Mouse (Mus musculus) limb, embryonic 15.5 days (tissue): ENCODE measurements around the gene Ppp1r37. TPM values are rescaled to one million over a fixed set of nuclear protein-coding genes. Genes with fewer than 3 reads are reported as not detected.
"Not testable (repeated sequence)": the region's sequence is repeated elsewhere in the genome, so short reads cannot be mapped to it uniquely, and the experiment has no call there.

Experiments
- ATAC-seq: fragments of 200-750 bp; cut with Nextera tagmentation; 2 replicates; pipeline ENCODE4 v1.8.0; 2017; ENCODE audit warnings: low read depth, moderate TSS enrichment; ENCODE audit not compliant: insufficient number of reproducible peaks, low FRiP score, low TSS enrichment
- H3K27ac ChIP-seq: fragments of 300-500 bp; sonication (generic); 2 replicates; pipeline ENCODE4 v1.5.1; 2015; ENCODE audit warnings: moderate library complexity, mild to moderate bottlenecking, inconsistent platforms
- H3K27me3 ChIP-seq: fragments of 300-500 bp; sonication (generic); 2 replicates; pipeline ENCODE4 v1.6.1; 2015; ENCODE audit warnings: inconsistent platforms
- H3K36me3 ChIP-seq: fragments of 300-500 bp; sonication (generic); 2 replicates; pipeline ENCODE4 v1.6.1; 2015; ENCODE audit warnings: inconsistent platforms
- H3K4me1 ChIP-seq: fragments of 300-500 bp; sonication (generic); 2 replicates; pipeline ENCODE4 v1.6.1; 2015; ENCODE audit warnings: inconsistent platforms
- H3K4me2 ChIP-seq: fragments of 300-500 bp; sonication (generic); 2 replicates; pipeline ENCODE4 v1.6.1; 2015; ENCODE audit warnings: mild to moderate bottlenecking, inconsistent platforms
- H3K4me3 ChIP-seq: fragments of 300-500 bp; sonication (generic); 2 replicates; pipeline ENCODE4 v1.5.1; 2015; ENCODE audit warnings: mild to moderate bottlenecking, inconsistent platforms
- H3K9ac ChIP-seq: fragments of 300-500 bp; sonication (generic); 2 replicates; pipeline ENCODE4 v1.6.1; 2015; ENCODE audit warnings: inconsistent platforms
- H3K9me3 ChIP-seq: fragments of 300-500 bp; sonication (generic); 2 replicates; pipeline ENCODE4 v1.6.1; 2016; ENCODE audit warnings: inconsistent platforms
- WGBS: fragments of 180-500 bp; shearing (Covaris S2); methylation state at CpG from one replicate; pipeline ENCODE4 v1.1.7; 2015; 5-methylcytosine and 5-hydroxymethylcytosine counted together
- polyA plus RNA-seq: library from polyadenylated mRNA; unstranded; fragments of >200 nt; fragmentation: Nextera tagmentation; extraction: Ambion mirVana; gene quantifications from 2 replicates; pipeline ENCODE4 v1.2.1, GENCODE M21; 2015

Ppp1r37 gene
- polyA plus RNA-seq, result 25.1 and 26.3 TPM in 2 replicates

DNA sequence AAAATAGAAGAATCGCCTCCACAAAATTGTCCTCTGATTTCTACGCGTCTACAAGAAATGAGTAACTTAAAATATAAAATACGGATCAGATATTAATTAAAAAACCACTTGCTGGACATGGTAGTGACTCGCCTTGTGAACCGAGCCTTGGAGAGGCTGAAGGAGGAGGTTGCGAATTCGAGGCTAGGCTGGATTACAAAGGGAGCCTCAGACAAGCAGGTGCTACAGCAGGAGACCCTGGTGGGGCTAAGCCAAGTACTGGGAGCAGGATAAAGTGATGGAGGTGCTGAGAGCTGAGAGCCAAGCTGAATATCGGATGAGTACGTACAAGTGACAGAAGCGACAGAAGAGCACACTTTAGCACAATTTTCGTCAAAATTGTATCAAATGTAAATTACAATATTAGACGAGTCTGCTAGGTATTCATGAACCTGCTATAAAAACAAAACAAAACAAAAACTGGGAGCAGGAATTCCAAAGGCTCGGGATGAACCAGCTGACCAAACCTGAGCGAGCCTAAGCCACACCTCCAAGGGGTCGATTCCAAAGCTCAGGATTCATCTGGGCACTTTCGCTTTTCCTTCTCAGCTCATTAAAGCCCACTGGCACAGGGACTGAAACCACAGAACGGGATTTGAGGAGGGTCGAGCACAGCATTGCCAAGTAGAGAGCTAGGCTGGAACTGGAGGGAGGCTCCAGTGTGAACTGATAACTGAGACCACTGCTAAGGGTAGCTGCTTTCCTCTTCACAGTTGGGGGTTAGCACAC lies at the start of gene Ppp1r37:
Ppp1r37 (minus strand) TSS at position 434 of the 768 bp plus-strand sequence.
- Histone ChIP-seq H3K27me3 (no peaks in the 10 kb centered on the region), H3K9ac (peak within 1 kb of the TSS; percentile 99), H3K4me3 (peak within 1 kb of the TSS; percentile 100), H3K9me3 (peaks cover 3% of the 10 kb centered on the region; the same call in 1 of the 2 replicates), H3K27ac (peak within 1 kb of the TSS; percentile 94), H3K4me2 (peak within 1 kb of the TSS; percentile 93), H3K4me1 (peaks cover 42% of the 10 kb centered on the region), H3K36me3 (peaks cover 38% of the 10 kb centered on the region)
- WGBS, result 2% methylated on average over 19 of the region's 19 CpGs
- ATAC-seq, result no peak

GRCm38 (mm10) chr7:19610969-19611368 lies 48.1 kb upstream of the Ppp1r37 start:
- 80% methylated on average over 5 of the region's 5 CpGs for WGBS
- ATAC-seq, result no peak
- H3K4me3 ChIP-seq, result no peak overlapping the region

DNA sequence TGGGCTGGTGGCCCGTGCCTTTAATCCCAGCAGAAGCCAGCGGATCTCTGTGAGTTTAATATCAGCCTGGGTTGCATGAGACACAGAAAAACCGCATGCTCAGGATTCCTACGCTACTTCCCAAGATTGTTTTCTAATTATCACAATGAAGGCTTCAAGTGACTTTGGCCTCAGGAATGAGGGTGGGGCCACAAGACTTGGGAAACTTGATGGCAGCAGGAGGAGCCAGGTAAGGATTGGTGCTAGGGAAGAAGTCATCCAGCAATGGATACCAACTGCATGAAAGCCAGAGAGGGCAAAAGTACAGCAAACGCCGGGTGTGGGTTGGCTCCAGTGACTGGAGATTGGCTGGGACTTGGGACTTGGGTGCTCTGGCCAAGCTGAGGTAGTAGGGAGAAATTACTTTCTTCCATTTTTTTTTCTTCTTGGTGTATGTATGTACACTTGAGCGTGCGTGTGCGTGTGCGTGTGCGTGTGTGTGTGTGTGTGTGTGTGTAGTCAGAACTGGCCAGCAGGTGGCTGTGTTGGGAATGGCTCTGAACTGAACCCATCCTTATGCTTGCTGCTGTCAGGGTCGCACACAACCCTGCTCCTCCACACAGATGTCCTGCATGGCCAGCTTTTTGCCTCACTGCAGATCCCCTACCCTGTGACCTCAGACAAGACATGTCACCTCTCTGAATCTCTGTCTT lies 46.9 kb upstream of the Ppp1r37 start:
- no peak for ATAC-seq
- Histone ChIP-seq H3K27me3 (no peaks in the 10 kb centered on the region), H3K9me3 (no peaks in the 10 kb centered on the region), H3K4me2 (no peak overlapping the region), H3K36me3 (peaks cover 25% of the 10 kb centered on the region), H3K9ac (no peak overlapping the region), H3K4me3 (no peak overlapping the region), H3K4me1 (no peaks in the 10 kb centered on the region), H3K27ac (no peak overlapping the region)
- 89% methylated on average over 12 of the region's 12 CpGs for WGBS

More at GRCm38 (mm10) chr7:19610969-19611368, 48.1 kb upstream of the Ppp1r37 start:
- Histone ChIP-seq H3K36me3 (peaks cover 33% of the 10 kb centered on the region), H3K4me2 (no peak overlapping the region), H3K9me3 (no peaks in the 10 kb centered on the region), H3K4me1 (no peaks in the 10 kb centered on the region), H3K9ac (no peak overlapping the region), H3K27me3 (no peaks in the 10 kb centered on the region), H3K27ac (no peak overlapping the region)

GRCm38 (mm10) chr7:19607291-19607690 lies 44.4 kb upstream of the Ppp1r37 start:
- no peak overlapping the region for H3K27ac ChIP-seq
- peaks cover 21% of the 10 kb centered on the region for H3K36me3 ChIP-seq
- no peaks in the 10 kb centered on the region for H3K9me3 ChIP-seq
- WGBS, result 79% methylated on average over 5 of the region's 5 CpGs
- no peak for ATAC-seq
- H3K4me2 ChIP-seq, result no peak overlapping the region
- H3K9ac ChIP-seq, result no peak overlapping the region
- H3K4me1 ChIP-seq, result peaks cover 15% of the 10 kb centered on the region
- no peak overlapping the region for H3K4me3 ChIP-seq
- H3K27me3 ChIP-seq, result no peaks in the 10 kb centered on the region

DNA sequence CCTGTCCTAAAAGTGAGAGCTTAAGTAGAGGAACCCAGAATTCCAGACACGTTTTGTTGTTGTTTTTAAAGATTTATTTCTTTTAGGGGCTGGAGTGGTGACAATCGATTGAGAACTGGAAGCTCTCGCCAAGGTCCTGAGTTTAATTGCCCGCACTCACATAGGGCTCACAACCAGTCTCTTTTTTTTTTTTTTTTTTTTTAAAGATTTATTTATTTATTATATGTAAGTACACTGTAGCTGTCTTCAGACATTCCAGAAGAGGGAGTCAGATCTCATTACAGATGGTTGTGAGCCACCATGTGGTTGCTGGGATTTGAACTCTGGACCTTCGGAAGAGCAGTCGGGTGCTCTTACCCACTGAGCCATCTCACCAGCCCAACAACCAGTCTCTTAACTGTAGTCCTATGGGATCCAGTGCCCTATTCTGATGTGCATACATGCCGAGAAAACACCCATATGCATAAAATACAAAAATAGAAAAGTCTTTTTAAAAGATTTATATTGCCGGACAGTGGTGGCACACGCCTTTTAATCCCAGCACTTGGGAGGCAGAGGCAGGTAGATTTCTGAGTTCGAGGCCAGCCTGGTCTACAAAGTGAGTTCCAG lies 41.8 kb upstream of the Ppp1r37 start:
- H3K27me3 ChIP-seq, H3K9ac ChIP-seq, ATAC-seq, H3K9me3 ChIP-seq: not testable (repeated sequence)
- H3K4me3 ChIP-seq, result peak overlapping the region; percentile 100
- peaks cover 30% of the 10 kb centered on the region for H3K36me3 ChIP-seq
- H3K27ac ChIP-seq, result peak overlapping the region; percentile 81; the same call in 1 of the 2 replicates
- 61% methylated on average over 10 of the region's 10 CpGs for WGBS
- peaks cover 25% of the 10 kb centered on the region for H3K4me1 ChIP-seq
- H3K4me2 ChIP-seq, result peak overlapping the region; percentile 78

- Histone ChIP-seq H3K4me1 (peaks cover 25% of the 10 kb centered on the region), H3K4me3 (peak within 1 kb of the TSS; percentile 100), H3K9ac (peak within 1 kb of the TSS; percentile 99), H3K36me3 (peaks cover 37% of the 10 kb centered on the region), H3K4me2 (peak within 1 kb of the TSS; percentile 78), H3K9me3 (no peaks in the 10 kb centered on the region), H3K27me3 (no peaks in the 10 kb centered on the region), H3K27ac (peak within 1 kb of the TSS; percentile 81)
- under 1% methylated on average over 57 of the region's 57 CpGs for WGBS
- ATAC-seq, result peak; percentile 88
These were observed 41.2 kb upstream of the Ppp1r37 start, which contains the start of gene Clasrp for GRCm38 (mm10) chr7:19603849-19604605. Clasrp (minus strand) TSS chr7:19604486.

DNA sequence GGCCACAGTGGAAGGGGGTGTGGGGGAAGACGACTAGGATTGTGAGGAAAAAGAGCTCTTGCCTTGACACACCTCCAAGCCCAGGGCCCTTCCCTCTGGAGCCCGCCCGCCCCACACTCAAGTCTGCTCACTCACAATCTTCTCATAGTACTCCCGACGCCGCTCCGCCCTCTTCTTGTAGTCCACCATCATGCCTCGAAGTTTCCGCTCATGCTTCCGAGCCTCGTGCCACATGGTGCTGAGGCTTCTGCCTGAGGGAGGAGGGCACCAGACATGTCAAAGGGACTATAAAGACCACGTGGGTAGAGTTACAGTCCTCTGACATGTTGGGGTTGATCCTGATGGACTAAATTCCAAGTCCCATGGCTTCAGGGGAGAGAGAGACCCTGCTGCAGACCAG lies 40.2 kb upstream of the Ppp1r37 start:
- ATAC-seq, result no peak
- Histone ChIP-seq H3K4me3 (peak overlapping the region; percentile 100), H3K36me3 (peaks cover 46% of the 10 kb centered on the region), H3K4me2 (peak overlapping the region; percentile 78), H3K27me3 (no peaks in the 10 kb centered on the region), H3K9me3 (no peaks in the 10 kb centered on the region), H3K27ac (no peak overlapping the region), H3K4me1 (peaks cover 25% of the 10 kb centered on the region), H3K9ac (peak overlapping the region; percentile 99)
- 74% methylated on average over 12 of the region's 12 CpGs for WGBS

DNA sequence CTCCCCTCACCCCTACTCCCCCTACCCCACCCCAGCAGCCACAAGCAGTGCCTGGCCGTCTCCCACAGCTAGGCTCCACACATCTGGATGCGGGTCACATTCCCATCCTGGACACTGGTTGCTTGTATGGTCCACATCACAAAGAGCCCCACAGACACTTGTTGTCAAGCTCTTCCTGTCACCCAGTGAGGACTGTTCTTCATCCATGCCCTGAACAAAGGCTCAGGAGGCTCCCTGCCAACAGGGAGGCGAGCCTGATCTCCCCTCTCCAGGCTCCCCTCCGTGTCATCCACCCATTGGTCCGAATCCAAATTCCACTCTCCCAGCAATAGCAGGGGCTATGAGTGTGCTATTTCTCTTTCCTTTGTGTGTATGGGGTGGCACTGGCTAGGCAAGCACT lies 37.7 kb upstream of the Ppp1r37 start:
- WGBS, result 63% methylated on average over 5 of the region's 5 CpGs
- H3K9me3 ChIP-seq, result no peaks in the 10 kb centered on the region
- no peak overlapping the region for H3K4me2 ChIP-seq
- H3K4me1 ChIP-seq, result peaks cover 25% of the 10 kb centered on the region
- H3K27me3 ChIP-seq, result no peaks in the 10 kb centered on the region
- no peak overlapping the region for H3K4me3 ChIP-seq
- H3K9ac ChIP-seq, result no peak overlapping the region
- peaks cover 63% of the 10 kb centered on the region for H3K36me3 ChIP-seq
- H3K27ac ChIP-seq, result no peak overlapping the region
- ATAC-seq, result no peak

DNA sequence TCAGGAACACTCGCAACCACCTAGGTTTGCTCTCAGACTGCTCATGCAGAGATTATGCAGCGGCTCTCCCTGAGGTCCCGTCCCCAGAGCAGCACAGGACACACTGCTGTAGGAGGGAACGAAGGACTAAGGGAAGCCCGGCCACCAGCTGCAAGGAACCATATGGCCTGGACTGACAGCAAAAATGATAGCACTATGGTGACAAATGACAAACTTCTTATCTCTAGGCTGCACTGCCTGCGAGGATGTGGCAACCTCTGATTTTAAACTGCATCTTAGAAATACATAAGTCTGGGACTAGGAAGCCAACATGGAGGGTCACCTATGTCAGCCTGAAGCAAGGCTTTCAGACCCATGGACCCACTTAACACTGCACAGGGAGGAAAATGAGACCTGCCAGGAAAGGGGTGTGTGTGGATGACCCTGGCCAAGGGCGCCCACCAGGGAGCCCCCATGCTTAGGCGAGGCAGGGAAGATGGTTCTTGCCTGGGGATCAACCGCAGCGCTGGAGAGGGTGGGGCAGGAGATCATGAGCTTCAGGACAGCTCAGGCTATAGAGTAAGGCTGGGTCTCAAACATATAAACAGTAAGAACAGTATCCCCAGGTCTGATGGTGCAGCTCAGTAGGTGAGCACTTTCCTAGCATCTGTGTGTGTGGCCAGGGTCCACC lies 30.3 kb upstream of the Ppp1r37 start:
- H3K27ac ChIP-seq, result no peak overlapping the region
- peaks cover 91% of the 10 kb centered on the region for H3K36me3 ChIP-seq
- no peak overlapping the region for H3K4me3 ChIP-seq
- no peaks in the 10 kb centered on the region for H3K4me1 ChIP-seq
- no peaks in the 10 kb centered on the region for H3K9me3 ChIP-seq
- 90% methylated on average over 10 of the region's 10 CpGs for WGBS
- H3K27me3 ChIP-seq, result no peaks in the 10 kb centered on the region
- H3K4me2 ChIP-seq, result no peak overlapping the region
- H3K9ac ChIP-seq, result no peak overlapping the region
- no peak for ATAC-seq

DNA sequence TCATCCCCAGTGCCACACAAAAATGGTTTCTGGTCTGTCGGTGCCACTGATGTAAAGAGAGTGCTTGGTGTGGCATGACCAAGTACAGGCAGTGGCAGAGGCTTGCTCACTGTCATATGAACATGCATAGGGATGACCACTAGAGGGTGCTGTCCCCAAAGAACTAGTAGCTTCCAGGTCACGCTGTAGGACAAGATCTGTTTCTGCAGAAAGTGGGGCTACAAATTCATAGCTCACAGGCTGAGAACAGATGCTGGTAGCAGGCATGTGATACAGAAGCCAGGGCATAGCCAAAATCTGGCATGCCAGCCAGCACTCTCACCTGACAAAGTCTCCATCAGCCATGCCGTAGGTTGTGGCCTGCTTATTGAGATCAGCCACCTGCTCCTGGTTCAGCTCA lies 27.0 kb upstream of the Ppp1r37 start:
- H3K27me3 ChIP-seq, result no peaks in the 10 kb centered on the region
- H3K9ac ChIP-seq, result no peak overlapping the region
- H3K36me3 ChIP-seq, result peaks cover 99% of the 10 kb centered on the region
- H3K27ac ChIP-seq, result no peak overlapping the region
- H3K9me3 ChIP-seq, result no peaks in the 10 kb centered on the region
- H3K4me3 ChIP-seq, result no peak overlapping the region
- ATAC-seq, result no peak; the same call in 1 of the 2 replicates
- 0 out of 2 replicates have a peak, but pooled peaks cover 4% of the 10 kb centered on the region for H3K4me1 ChIP-seq
- WGBS, result 64% methylated on average over 3 of the region's 3 CpGs
- no peak overlapping the region for H3K4me2 ChIP-seq

DNA sequence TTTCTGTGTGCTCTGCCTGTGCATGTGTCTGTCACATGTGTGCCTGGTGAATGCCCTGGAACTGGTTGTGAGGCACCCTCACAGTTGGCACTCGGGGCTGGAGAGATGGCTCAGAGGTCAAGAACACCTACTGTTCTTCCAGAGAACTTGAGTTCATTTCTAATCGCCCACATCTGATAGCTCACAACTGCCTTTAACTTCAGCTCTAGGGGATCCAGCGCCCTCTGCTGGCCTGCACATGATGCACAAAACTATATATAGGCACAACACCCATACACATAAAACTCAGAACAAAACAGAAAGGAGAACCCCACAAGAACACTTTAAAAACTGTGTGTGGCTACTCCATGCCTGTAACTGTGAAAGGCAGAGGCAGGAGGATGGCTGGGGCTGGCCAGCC lies 26.3 kb upstream of the Ppp1r37 start:
- ATAC-seq, result no peak
- Histone ChIP-seq H3K36me3 (peaks cover 100% of the 10 kb centered on the region), H3K9ac (no peak overlapping the region), H3K27ac (no peak overlapping the region), H3K4me2 (no peak overlapping the region), H3K9me3 (no peaks in the 10 kb centered on the region), H3K4me3 (no peak overlapping the region), H3K27me3 (no peaks in the 10 kb centered on the region), H3K4me1 (0 out of 2 replicates have a peak, but pooled peaks cover 4% of the 10 kb centered on the region)
- 56% methylated on average over 3 of the region's 3 CpGs for WGBS
